Mouse (Mus musculus): ENCODE results near the gene Napa. TPM values are rescaled to one million over a fixed set of nuclear protein-coding genes. Genes with fewer than 3 reads are reported as not detected.

The Napa gene
- polyA plus RNA-seq (2015; fragmentation: Nextera tagmentation; extraction: Ambion mirVana): 196 and 203 TPM in 2 replicates

DNA sequence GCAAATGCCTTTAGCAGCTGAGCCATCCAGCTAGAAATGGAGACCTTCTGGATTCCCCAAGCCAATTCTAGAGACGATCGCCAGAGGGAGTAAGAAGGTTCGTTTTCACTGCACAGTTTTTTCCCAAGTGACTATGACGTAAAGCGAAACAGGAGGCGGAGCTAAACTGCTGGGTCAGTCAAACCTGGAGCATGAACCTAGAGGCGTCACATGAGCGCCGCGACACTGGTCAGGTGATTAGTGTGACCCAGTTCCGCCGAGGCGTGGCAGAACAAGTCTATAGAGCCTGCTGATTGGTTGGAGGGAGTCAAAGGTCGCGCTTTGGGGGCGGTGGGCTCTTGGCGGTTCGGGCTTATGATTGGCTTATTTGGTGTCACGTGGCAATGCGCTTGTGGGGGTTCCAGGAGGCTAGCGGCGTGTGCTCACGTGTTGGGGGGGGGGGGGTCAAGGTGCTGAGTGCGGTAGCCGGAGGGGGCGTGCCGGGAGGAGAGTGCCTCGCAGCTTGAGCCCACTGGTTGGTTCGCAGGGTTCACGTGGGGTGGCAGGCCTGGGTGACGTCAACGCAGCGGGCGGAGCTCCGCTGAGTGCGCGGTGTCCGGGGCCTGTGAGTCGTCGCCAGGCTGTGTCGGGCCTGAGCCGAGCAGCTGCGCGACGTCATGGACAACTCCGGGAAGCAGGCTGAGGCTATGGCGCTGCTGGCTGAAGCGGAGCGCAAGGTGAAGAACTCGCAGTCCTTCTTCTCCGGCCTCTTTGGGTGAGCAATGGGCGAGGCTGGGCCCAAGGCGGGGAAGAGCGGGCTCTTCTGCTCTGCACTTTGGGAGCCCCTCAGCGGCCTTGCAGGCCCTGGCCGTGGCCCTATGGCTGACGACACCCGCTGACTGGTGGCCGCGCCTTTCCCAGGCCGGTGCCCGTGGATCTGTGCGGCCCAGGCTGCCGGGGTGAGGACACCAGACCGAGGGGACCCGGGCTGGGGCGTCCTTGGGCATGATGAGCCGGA lies at the start of gene Napa:
Gene Napa, plus strand, starts transcription at position 438 of the 997 bp plus-strand sequence.
- H3K4me3 ChIP-seq (replicated peaks): peak within 1 kb of the TSS; percentile 96
- under 1% methylated on average over 68 of the region's 68 CpGs for WGBS
- no peaks in the 10 kb centered on the region for H3K9me3 ChIP-seq
- peak; percentile 98 for ATAC-seq
- peaks cover 25% of the 10 kb centered on the region for H3K36me3 ChIP-seq
- H3K27me3 ChIP-seq: peaks cover 11% of the 10 kb centered on the region; the same call in 1 of the 2 replicates
- H3K4me1 ChIP-seq (replicated peaks): peaks cover 47% of the 10 kb centered on the region
- H3K4me2 ChIP-seq (replicated peaks): peak within 1 kb of the TSS; percentile 96
- H3K27ac ChIP-seq: peak within 1 kb of the TSS; percentile 80
- H3K9ac ChIP-seq (replicated peaks): peak within 1 kb of the TSS; percentile 100

DNA sequence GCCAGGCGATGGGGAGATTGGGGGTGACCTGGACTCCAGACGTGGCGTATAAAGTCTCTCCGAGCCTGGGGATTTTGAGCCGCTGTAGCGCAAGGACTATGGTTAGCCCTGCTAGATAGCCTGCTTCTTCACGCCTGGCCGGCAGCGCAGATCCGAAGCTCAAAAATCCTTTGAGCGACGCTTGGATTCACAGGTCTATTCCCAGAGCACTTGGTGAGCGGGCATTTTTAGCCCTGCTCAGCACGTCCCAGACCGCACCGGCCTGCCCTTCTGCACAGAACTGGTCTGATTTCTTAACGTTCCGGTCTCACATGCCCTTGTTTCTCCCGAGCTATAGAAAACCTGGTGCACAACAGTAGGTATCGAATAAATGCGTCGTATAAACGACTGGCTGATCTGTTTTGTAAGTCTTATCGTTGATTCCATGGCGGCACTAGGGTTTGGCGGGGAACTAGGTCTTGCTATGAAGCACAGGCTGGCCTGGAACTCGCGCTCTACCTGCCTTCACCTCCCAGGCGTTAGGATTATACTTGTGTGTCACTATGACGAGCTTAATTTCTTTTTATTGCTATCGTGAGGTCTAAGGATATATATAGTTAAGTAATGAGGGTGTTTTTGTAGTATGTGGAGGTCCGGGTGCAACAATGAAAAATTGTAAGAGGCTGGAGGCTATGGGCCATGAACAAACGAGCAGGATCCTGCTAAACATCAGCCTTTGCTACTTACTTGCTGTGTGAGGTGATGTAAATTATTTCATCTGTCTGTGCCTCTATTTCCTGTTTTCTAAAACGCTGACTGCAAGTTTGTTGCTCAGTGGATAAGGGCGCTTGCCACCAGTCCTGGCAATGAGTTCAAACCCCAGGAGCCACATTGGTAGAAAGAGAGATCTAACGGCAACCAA lies 49.3 kb upstream of the Napa start:
- Histone ChIP-seq H3K4me3 (replicated peaks) (peak overlapping the region; percentile 91), H3K27ac (peak overlapping the region; percentile 99), H3K4me1 (replicated peaks) (peaks cover 58% of the 10 kb centered on the region), H3K27me3 (no peaks in the 10 kb centered on the region), H3K4me2 (replicated peaks) (peak overlapping the region; percentile 80), H3K9me3 (no peaks in the 10 kb centered on the region), H3K36me3 (no peaks in the 10 kb centered on the region), H3K9ac (replicated peaks) (peak overlapping the region; percentile 85)
- 0 out of 2 replicates have a peak, but pooled peaks have one; percentile 0 for ATAC-seq
- 10% methylated on average over 36 of the region's 36 CpGs for WGBS

- no peaks in the 10 kb centered on the region for H3K36me3 ChIP-seq
- peaks cover 52% of the 10 kb centered on the region for H3K4me1 ChIP-seq (replicated peaks)
- no peak for ATAC-seq
- peak overlapping the region; percentile 85 for H3K9ac ChIP-seq (replicated peaks)
- WGBS: 87% methylated on average over 7 of the region's 7 CpGs
- peak overlapping the region; percentile 91 for H3K4me3 ChIP-seq (replicated peaks)
- H3K27me3 ChIP-seq: no peaks in the 10 kb centered on the region
- H3K9me3 ChIP-seq: no peaks in the 10 kb centered on the region
- H3K4me2 ChIP-seq (replicated peaks): peak overlapping the region; percentile 80
- H3K27ac ChIP-seq: no peak overlapping the region
These were observed 48.7 kb upstream of the Napa start for GRCm38 (mm10) chr7:16049576-16049915.

DNA sequence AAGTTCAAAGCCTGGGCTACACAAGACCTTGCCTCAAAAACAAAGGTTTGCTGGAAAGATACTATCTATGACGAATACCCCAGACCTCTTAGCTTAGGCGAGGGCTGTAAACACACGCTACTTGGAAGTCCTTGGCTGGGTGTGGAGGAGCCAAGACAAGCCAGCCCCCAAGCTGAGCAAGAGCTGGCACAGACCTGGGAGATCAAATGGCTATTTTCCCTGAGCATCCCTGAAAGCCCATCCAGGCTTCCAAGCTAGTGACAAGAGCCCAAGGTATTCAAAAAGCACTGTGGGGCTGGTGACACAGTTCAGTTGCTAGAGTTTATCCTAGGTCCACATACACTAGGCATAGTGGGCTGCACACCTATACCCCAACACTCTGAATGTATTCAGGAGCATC lies 47.7 kb upstream of the Napa start:
- Histone ChIP-seq H3K27me3 (no peaks in the 10 kb centered on the region), H3K9me3 (no peaks in the 10 kb centered on the region), H3K9ac (replicated peaks) (no peak overlapping the region), H3K36me3 (no peaks in the 10 kb centered on the region), H3K4me1 (replicated peaks) (peaks cover 42% of the 10 kb centered on the region), H3K4me2 (replicated peaks) (0 out of 2 replicates have a peak overlapping the region, but pooled peaks have one; percentile 80), H3K27ac (no peak overlapping the region), H3K4me3 (replicated peaks) (no peak overlapping the region)
- 90% methylated on average over 3 of the region's 3 CpGs for WGBS
- ATAC-seq: no peak

GRCm38 (mm10) chr7:16051883-16052595 lies 46.2 kb upstream of the Napa start:
- H3K36me3 ChIP-seq: no peaks in the 10 kb centered on the region
- H3K4me2 ChIP-seq (replicated peaks): peak overlapping the region; percentile 53
- peak overlapping the region; percentile 41 for H3K4me3 ChIP-seq (replicated peaks)
- no peaks in the 10 kb centered on the region for H3K27me3 ChIP-seq
- H3K27ac ChIP-seq: peak overlapping the region; percentile 52
- peak overlapping the region; percentile 37 for H3K9ac ChIP-seq (replicated peaks)
- WGBS: 9% methylated on average over 19 of the region's 19 CpGs
- H3K9me3 ChIP-seq: no peaks in the 10 kb centered on the region
- peaks cover 33% of the 10 kb centered on the region for H3K4me1 ChIP-seq (replicated peaks)
- no peak for ATAC-seq

GRCm38 (mm10) chr7:16052684-16053083 lies 45.6 kb upstream of the Napa start:
- peak; percentile 82 for ATAC-seq
- Histone ChIP-seq H3K27me3 (peaks cover under 1% of the 10 kb centered on the region; the same call in 1 of the 2 replicates), H3K4me2 (replicated peaks) (peak overlapping the region; percentile 53), H3K9me3 (no peaks in the 10 kb centered on the region), H3K27ac (peak overlapping the region; percentile 52), H3K4me3 (replicated peaks) (peak overlapping the region; percentile 41), H3K4me1 (replicated peaks) (peaks cover 33% of the 10 kb centered on the region), H3K9ac (replicated peaks) (peak overlapping the region; percentile 37), H3K36me3 (no peaks in the 10 kb centered on the region)
- WGBS: under 1% methylated on average over 24 of the region's 24 CpGs

DNA sequence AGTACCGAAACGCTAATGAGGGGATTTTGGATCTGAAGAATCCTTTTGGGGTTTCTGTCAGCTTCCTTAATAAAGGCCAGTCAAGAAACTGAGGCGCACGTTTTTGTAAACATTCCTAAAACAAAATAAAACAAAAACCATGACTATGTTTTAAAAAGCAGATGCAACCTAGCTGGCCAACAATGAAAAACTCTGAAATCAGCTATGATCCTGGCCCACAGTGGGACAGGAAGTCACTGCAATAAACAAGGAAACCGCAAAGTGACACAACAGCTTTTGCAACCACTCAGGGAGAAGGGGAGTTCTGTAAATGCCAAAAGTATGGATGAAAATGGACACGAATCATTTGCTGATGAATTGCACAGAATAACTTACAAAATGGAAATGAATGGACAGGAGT lies 45.2 kb upstream of the Napa start:
- Histone ChIP-seq H3K4me2 (replicated peaks) (peak overlapping the region; percentile 53), H3K36me3 (no peaks in the 10 kb centered on the region), H3K27me3 (peaks cover 4% of the 10 kb centered on the region; the same call in 1 of the 2 replicates), H3K27ac (no peak overlapping the region), H3K9ac (replicated peaks) (no peak overlapping the region), H3K4me1 (replicated peaks) (peaks cover 33% of the 10 kb centered on the region), H3K4me3 (replicated peaks) (peak overlapping the region; percentile 41), H3K9me3 (no peaks in the 10 kb centered on the region)
- no peak for ATAC-seq
- WGBS: 16% methylated on average over 6 of the region's 6 CpGs

GRCm38 (mm10) chr7:16054966-16055365 lies 43.3 kb upstream of the Napa start:
- no peak overlapping the region for H3K27ac ChIP-seq
- no peaks in the 10 kb centered on the region for H3K9me3 ChIP-seq
- no peak overlapping the region for H3K4me3 ChIP-seq (replicated peaks)
- no peak overlapping the region for H3K4me2 ChIP-seq (replicated peaks)
- WGBS: 64% methylated on average over 4 of the region's 4 CpGs
- no peaks in the 10 kb centered on the region for H3K36me3 ChIP-seq
- H3K27me3 ChIP-seq: peaks cover 17% of the 10 kb centered on the region
- peaks cover 19% of the 10 kb centered on the region for H3K4me1 ChIP-seq (replicated peaks)
- ATAC-seq: no peak
- H3K9ac ChIP-seq (replicated peaks): no peak overlapping the region

DNA sequence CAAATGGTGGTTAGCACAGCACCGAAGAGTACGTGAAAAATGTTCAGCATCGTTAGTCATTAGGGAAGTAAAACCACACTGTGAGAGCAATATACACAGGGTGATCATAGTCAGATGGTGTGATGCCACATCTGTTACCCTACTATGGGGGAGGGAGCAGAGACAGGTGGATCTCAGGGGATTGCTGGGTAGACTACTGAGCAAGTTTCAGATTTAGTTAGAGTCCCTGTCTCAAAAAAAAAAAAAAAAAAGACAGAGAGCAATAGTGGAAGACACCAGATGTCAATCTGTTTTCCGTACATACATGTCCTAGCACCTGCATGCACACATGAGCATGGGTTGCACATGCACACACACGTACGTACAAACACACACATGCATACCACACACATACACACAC lies 42.6 kb upstream of the Napa start:
- ATAC-seq: no peak
- 92% methylated on average over 6 of the region's 6 CpGs for WGBS
- peaks cover 12% of the 10 kb centered on the region for H3K4me1 ChIP-seq (replicated peaks)

DNA sequence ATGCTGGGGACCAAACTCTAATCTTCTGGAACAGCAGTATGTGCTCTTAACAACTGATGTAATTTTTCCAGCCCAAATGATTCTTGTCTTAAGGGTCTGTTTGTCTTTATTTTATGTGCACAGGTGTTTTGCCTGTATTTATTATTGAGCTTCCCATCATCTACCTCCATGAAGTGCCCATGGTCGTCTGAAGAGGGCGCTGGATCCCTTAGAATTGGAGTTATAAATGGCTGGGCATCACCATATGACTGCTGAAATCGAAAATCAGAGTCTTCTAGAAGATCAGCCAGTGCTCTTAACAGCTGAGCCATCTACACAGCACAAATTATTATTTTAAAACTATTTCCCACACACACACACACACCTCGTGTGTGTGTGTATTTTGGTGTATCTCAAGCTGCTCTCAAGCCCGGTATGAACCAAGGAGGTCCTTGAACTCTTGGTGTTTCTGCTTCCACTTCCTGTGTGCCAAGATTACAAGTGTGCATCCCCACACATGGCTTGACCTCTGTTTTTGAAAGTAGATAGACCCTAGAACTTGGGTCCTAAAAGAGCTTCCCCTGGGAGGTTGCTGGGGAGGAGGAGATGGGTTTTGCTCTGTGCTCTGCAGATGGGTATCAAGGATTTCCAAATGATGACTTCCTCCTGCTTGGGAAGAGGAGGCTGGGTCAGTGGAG lies 41.7 kb upstream of the Napa start:
- no peak overlapping the region for H3K9ac ChIP-seq (replicated peaks)
- peaks cover 11% of the 10 kb centered on the region for H3K4me1 ChIP-seq (replicated peaks)
- peaks cover 33% of the 10 kb centered on the region for H3K27me3 ChIP-seq
- no peak for ATAC-seq
- no peak overlapping the region for H3K4me3 ChIP-seq (replicated peaks)
- H3K4me2 ChIP-seq (replicated peaks): no peak overlapping the region
- no peaks in the 10 kb centered on the region for H3K36me3 ChIP-seq
- H3K27ac ChIP-seq: no peak overlapping the region
- no peaks in the 10 kb centered on the region; the same call in 1 of the 2 replicates for H3K9me3 ChIP-seq
- 29% methylated on average over 5 of the region's 5 CpGs for WGBS

More for the DNA sequence above, 42.6 kb upstream of the Napa start:
- Histone ChIP-seq H3K4me3 (replicated peaks) (no peak overlapping the region), H3K27ac (no peak overlapping the region), H3K4me2 (replicated peaks) (no peak overlapping the region), H3K9ac (replicated peaks) (no peak overlapping the region), H3K36me3 (no peaks in the 10 kb centered on the region), H3K27me3 (peaks cover 23% of the 10 kb centered on the region), H3K9me3 (no peaks in the 10 kb centered on the region)

- Histone ChIP-seq H3K27ac (no peak overlapping the region), H3K4me3 (replicated peaks) (no peak overlapping the region), H3K4me1 (replicated peaks) (peaks cover 5% of the 10 kb centered on the region), H3K9me3 (no peaks in the 10 kb centered on the region; the same call in 1 of the 2 replicates), H3K9ac (replicated peaks) (no peak overlapping the region), H3K27me3 (peaks cover 38% of the 10 kb centered on the region), H3K4me2 (replicated peaks) (no peak overlapping the region), H3K36me3 (no peaks in the 10 kb centered on the region)
- 73% methylated on average over 2 of the region's 2 CpGs for WGBS
- ATAC-seq: no peak
These were observed 41.1 kb upstream of the Napa start for GRCm38 (mm10) chr7:16057136-16057534.
